Mouse (Mus musculus) limb, embryonic 14.5 days (tissue): Measurements from ENCODE around the gene Mvb12a. TPM values are rescaled to one million over a fixed set of nuclear protein-coding genes. Genes with fewer than 3 reads are reported as not detected.

Experiments used
- ATAC-seq: fragments of 200-750 bp; cut with Nextera tagmentation; 2 replicates; pipeline ENCODE4 v1.8.0; 2017; ENCODE audit warnings: low read depth, moderate number of reproducible peaks, moderate TSS enrichment; ENCODE audit not compliant: low FRiP score
- DNase-seq: peaks from one replicate; pipeline ENCODE4 v3.0.0-alpha.2; 2015; ENCODE audit warnings: low spot score
- H3K27ac ChIP-seq: fragments of 300-500 bp; sonication (generic); replicated peaks from 2 replicates; pipeline ENCODE4 v1.5.1; 2014; ENCODE audit warnings: low read depth, mild to moderate bottlenecking, low read length, moderate library complexity, mixed read lengths
- H3K27me3 ChIP-seq: fragments of 300-500 bp; sonication (generic); 2 replicates; pipeline ENCODE4 v1.6.1; 2014; ENCODE audit warnings: low read length, mixed read lengths; ENCODE audit not compliant: control insufficient read depth, insufficient read depth
- H3K36me3 ChIP-seq: fragments of 300-500 bp; sonication (generic); 2 replicates; pipeline ENCODE4 v1.6.1; 2014; ENCODE audit warnings: mild to moderate bottlenecking, low read length, moderate library complexity, mixed read lengths; ENCODE audit not compliant: control insufficient read depth, insufficient read depth
- H3K4me1 ChIP-seq: fragments of 300-500 bp; sonication (generic); 2 replicates; pipeline ENCODE4 v1.6.1; 2014; ENCODE audit warnings: antibody characterized with exemption, low read length, mixed read lengths; ENCODE audit not compliant: control insufficient read depth, insufficient read depth
- H3K4me2 ChIP-seq: fragments of 300-500 bp; sonication (generic); replicated peaks from 2 replicates; pipeline ENCODE4 v1.6.1; 2014; ENCODE audit warnings: low read depth, mild to moderate bottlenecking, low read length, moderate library complexity; ENCODE audit not compliant: severe bottlenecking
- H3K4me3 ChIP-seq: fragments of 300-500 bp; sonication (generic); replicated peaks from 2 replicates; pipeline ENCODE4 v1.5.1; 2014; ENCODE audit warnings: low read length
- H3K9ac ChIP-seq: fragments of 300-500 bp; sonication (generic); 2 replicates; pipeline ENCODE4 v1.6.1; 2014; ENCODE audit warnings: mild to moderate bottlenecking, low read depth, low read length, moderate library complexity; ENCODE audit not compliant: severe bottlenecking
- H3K9me3 ChIP-seq: fragments of 300-500 bp; sonication (generic); 2 replicates; pipeline ENCODE4 v1.6.1; 2016; ENCODE audit warnings: low read length; ENCODE audit not compliant: control insufficient read depth
- POLR2A ChIP-seq: fragments of 200-500 bp; IDR thresholded peaks from 2 replicates; pipeline ENCODE4 v1.8.0; 2012; ENCODE audit warnings: inconsistent platforms, mild to moderate bottlenecking, moderate library complexity, borderline replicate concordance; ENCODE audit not compliant: insufficient read depth, insufficient read length; ENCODE audit errors: extremely low read depth
- WGBS: fragments of 180-500 bp; shearing (Covaris S2); extraction: QIAGEN DNeasy Blood & Tissue Kit; methylation state at CpG from one replicate; pipeline ENCODE4 v1.1.7; 2014; 5-methylcytosine and 5-hydroxymethylcytosine counted together
- polyA plus RNA-seq, 2 experiments: library from polyadenylated mRNA; depleted of rRNA in 1 of 2; stranded (reverse) in 1 of 2; unstranded in 1 of 2; fragments of >200 nt; fragmentation: Nextera tagmentation in 1 of 2; extraction: Ambion mirVana in 1 of 2; gene quantifications; 2 replicates each; pipeline versions ENCODE4 v1.2.1 to v1.2.3; 2012 to 2014

The Mvb12a gene
- polyA plus RNA-seq, 2 experiments: 104 to 107 TPM

GRCm38 (mm10) chr8:71567587-71567986, 24.9 kb downstream of the Mvb12a start:
- H3K4me1 ChIP-seq: peaks cover 26% of the 10 kb centered on the region
- 71% methylated on average over 7 of the region's 7 CpGs for WGBS
- H3K36me3 ChIP-seq: no peaks in the 10 kb centered on the region
- H3K27ac ChIP-seq: no peak overlapping the region
- ATAC-seq (no peak), DNase-seq (no peak)
- no peak overlapping the region for H3K9ac ChIP-seq
- no peak overlapping the region for H3K4me2 ChIP-seq
- no peak overlapping the region for H3K4me3 ChIP-seq
- peaks cover 23% of the 10 kb centered on the region for H3K27me3 ChIP-seq
- no peak for TF ChIP-seq POLR2A
- H3K9me3 ChIP-seq: peaks cover 4% of the 10 kb centered on the region

DNA sequence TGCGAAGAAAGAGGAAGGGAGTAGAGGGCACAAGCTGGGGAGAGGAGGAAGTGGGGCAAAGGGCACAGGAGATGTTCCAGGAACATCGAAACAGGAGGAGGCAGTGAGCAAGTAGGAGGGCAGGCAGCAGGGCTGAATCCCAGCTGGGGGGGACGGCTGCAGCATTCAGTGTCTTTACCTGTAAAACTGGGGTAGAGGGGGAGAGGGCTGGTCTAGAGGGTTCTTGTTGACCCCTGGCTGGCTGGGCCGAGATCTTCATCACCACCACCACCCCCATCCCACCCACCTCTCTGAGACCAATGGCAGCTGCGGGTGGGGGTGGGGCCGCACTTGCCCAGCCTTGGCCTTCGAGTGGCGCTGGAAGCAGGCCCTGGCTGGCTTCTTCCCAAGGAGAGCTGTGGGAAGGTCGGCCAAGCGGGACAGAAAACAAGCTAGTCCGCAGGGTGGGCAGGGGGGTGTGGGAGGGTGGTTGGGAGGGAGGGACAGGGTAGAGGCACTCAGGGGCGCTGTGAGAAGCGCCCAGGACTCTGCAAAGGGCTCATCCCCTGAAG, 25.7 kb downstream of the Mvb12a start, which contains the start of gene Slc27a1:
Gene Slc27a1, plus strand, starts transcription at position 496 of the 551 bp plus-strand sequence.
- H3K27ac ChIP-seq: peak within 1 kb of the TSS; percentile 81
- peak within 1 kb of the TSS; percentile 66 for H3K9ac ChIP-seq
- no peaks in the 10 kb centered on the region for H3K36me3 ChIP-seq
- peak within 1 kb of the TSS; percentile 88 for H3K4me2 ChIP-seq
- WGBS: 15% methylated on average over 13 of the region's 13 CpGs
- peaks cover 31% of the 10 kb centered on the region for H3K4me1 ChIP-seq
- ATAC-seq (no peak), DNase-seq (no peak)
- TF ChIP-seq POLR2A: no peak
- peaks cover 4% of the 10 kb centered on the region for H3K9me3 ChIP-seq
- peaks cover 14% of the 10 kb centered on the region; the same call in 1 of the 2 replicates for H3K27me3 ChIP-seq
- H3K4me3 ChIP-seq: peak within 1 kb of the TSS; percentile 54

DNA sequence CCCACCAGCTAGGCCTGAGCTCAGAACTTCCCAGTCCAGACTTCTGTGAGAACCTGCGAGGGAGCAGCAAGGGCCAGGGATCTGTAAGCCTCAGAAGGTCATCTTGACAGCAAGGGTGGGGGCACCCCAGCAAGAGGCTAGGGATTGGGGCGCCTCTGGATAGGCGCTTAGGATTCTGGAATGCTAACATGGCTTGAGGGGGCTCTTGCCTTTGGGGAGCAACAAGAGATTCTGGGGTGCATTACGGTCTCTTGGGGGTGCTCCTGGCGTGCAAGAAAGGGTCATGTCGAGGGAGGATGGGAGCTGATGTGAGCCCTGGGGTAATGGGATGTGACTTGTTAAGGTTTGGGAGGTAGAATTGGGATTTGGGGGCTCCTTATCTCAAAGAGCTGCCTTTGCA, 26.2 kb downstream of the Mvb12a start:
- Histone ChIP-seq H3K27me3 (peaks cover 11% of the 10 kb centered on the region; the same call in 1 of the 2 replicates), H3K27ac (peak overlapping the region; percentile 81; the same call in 1 of the 2 replicates), H3K36me3 (no peaks in the 10 kb centered on the region), H3K4me2 (peak overlapping the region; percentile 88), H3K4me3 (peak overlapping the region; percentile 54), H3K4me1 (peaks cover 31% of the 10 kb centered on the region), H3K9ac (peak overlapping the region; percentile 66; the same call in 1 of the 2 replicates), H3K9me3 (peaks cover 4% of the 10 kb centered on the region)
- DNase-seq (no peak), ATAC-seq (no peak)
- TF ChIP-seq POLR2A: no peak
- WGBS: 15% methylated on average over 6 of the region's 6 CpGs

GRCm38 (mm10) chr8:71569366-71570290, 26.9 kb downstream of the Mvb12a start:
- ATAC-seq (peak; percentile 84), DNase-seq (peak; percentile 89)
- peak overlapping the region; percentile 81 for H3K27ac ChIP-seq
- peak; percentile 56; the same call in 1 of the 2 replicates for TF ChIP-seq POLR2A
- H3K4me3 ChIP-seq: peak overlapping the region; percentile 54
- H3K4me1 ChIP-seq: peaks cover 31% of the 10 kb centered on the region
- H3K36me3 ChIP-seq: no peaks in the 10 kb centered on the region
- peak overlapping the region; percentile 66 for H3K9ac ChIP-seq
- H3K4me2 ChIP-seq: peak overlapping the region; percentile 88
- peaks cover 11% of the 10 kb centered on the region; the same call in 1 of the 2 replicates for H3K27me3 ChIP-seq
- under 1% methylated on average over 51 of the region's 51 CpGs for WGBS
- H3K9me3 ChIP-seq: no peaks in the 10 kb centered on the region

- DNase-seq (peak; percentile 98), ATAC-seq (peak; percentile 92)
- Histone ChIP-seq H3K9me3 (no peaks in the 10 kb centered on the region), H3K4me3 (peak overlapping the region; percentile 54), H3K27ac (peak overlapping the region; percentile 81), H3K9ac (peak overlapping the region; percentile 66), H3K4me1 (peaks cover 31% of the 10 kb centered on the region), H3K36me3 (no peaks in the 10 kb centered on the region), H3K27me3 (peaks cover 11% of the 10 kb centered on the region; the same call in 1 of the 2 replicates), H3K4me2 (peak overlapping the region; percentile 88)
- under 1% methylated on average over 41 of the region's 41 CpGs for WGBS
- peak; percentile 51; the same call in 1 of the 2 replicates for TF ChIP-seq POLR2A
These were observed 27.7 kb downstream of the Mvb12a start for GRCm38 (mm10) chr8:71570291-71570954.
